Mouse (Mus musculus) gastrocnemius, postnatal 10 days (tissue): ENCODE data around the gene Spns3. TPM values are rescaled to one million over a fixed set of nuclear protein-coding genes. Genes with fewer than 3 reads are reported as not detected.

Experiments
- DNase-seq: peaks from one replicate; pipeline ENCODE4 v3.0.0; 2021; ENCODE audit warnings: mixed read lengths
- total RNA-seq, 2 experiments: library from RNA; stranded (reverse); gene quantifications; 2 replicates each; pipeline ENCODE4 v1.2.3; 2021

Spns3 gene
- total RNA-seq, 2 experiments from 2014 or later: 0.21 to 0.63 TPM

DNA sequence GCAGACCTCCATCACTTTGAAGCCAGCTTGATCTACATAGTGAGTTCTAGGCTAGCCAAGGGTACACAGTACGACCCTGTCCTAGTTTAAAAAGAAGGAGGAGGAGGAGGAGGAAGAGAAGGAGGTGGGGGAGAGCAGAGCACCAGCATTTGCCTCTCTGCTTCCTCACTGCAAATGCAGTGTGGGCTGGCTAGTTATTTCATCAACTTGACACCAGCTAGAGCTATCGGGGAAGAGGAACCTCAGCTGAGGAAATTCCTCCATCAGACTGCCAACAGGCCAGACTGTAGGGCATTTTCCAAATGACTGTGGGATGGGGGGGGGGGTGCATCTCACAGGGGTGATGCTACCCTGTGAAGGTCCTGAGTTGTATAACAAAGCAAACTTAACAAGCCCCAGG is 31.9 kb downstream of the Spns3 start:
- DNase-seq: no peak

GRCm38 (mm10) chr11:72514967-72515366 is 35.3 kb downstream of the Spns3 start:
- DNase-seq: no peak

DNA sequence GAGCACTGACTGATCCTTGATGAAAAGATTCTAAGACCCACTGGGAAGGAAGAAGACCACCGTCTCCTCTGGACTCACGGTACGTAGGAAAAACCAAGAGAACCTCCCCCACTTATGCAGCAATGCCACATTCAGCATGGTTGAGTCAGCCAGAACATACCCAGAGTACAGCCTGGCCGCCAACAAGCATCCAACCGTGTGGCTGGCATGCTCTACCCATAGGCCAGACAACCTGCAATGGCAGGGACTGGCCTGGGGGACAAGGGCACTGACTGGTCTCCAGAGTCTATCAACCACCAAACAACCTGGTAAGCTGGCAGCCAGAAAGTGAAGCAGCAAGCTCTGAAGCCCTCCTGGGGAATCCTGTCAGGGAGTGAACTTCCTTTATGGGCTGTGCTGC is 41.7 kb downstream of the Spns3 start:
- no peak for DNase-seq

- no peak for DNase-seq
Measured at GRCm38 (mm10) chr11:72507651-72508050, 42.7 kb downstream of the Spns3 start.

DNA sequence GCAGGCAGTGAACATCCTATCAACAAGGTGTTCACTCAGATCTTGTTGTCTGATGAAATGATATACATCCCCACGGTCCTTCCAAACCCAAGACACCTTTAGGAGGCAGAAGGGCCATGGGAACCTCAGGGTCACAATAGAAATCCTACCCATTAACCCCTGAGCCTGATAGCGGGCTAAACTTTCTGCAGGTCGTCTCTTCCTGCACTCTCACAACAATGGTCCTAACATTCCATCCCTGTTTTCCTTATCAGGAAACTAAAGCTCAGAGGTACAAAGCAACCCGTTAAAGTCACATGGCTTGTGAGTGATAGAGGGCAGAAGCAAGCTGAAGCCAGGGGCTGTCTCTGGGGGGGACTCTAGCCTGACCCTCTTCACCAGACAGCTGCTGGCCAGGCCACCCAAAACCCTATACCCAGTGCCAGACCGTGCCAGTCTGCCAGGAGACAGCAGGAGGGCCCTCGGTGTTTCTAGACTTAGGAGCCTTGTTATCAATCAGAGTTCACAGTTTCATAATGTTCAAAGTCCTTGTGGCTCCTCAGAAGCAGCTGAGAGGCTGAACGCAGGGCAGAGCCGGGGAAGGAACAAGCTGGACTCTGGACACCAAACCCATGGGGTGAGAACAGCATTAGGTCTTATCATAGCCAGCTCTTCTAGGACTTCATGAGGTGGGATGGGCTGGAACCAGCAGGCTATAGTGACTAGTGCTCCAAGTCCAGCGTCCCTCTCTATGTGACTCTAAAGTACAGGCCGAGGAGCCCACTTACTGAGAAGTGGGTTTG is 46.1 kb downstream of the Spns3 start:
- DNase-seq: no peak

DNA sequence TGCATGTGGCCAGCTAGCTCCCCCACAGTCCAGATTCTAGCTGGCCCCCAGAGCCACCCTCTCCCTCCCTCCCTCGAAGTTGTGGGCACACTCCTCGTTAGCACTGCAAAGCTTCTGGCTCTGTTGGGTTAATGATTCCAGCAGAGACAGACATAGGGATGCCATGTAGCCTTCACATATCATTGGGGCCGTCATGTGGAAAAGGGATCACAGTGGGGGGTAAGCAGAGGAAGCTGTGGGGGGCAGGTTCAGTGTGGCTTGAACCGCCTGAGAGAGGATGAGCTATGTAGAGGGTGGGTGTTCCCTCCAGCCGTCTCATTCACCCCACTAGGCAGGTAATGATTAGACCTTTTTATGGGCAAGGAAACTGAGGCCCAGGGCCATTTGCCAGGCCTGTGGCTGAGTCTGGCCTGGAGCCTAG is 46.8 kb downstream of the Spns3 start:
- no peak for DNase-seq

- no peak for DNase-seq
Measured at GRCm38 (mm10) chr11:72502236-72502635, 48.1 kb downstream of the Spns3 start.

GRCm38 (mm10) chr11:72501426-72502002 is 48.8 kb downstream of the Spns3 start:
- DNase-seq: no peak

GRCm38 (mm10) chr11:72500139-72500538 is 50.2 kb downstream of the Spns3 start:
- DNase-seq: no peak

GRCm38 (mm10) chr11:72497367-72497766 is 52.9 kb downstream of the Spns3 start:
- no peak for DNase-seq

DNA sequence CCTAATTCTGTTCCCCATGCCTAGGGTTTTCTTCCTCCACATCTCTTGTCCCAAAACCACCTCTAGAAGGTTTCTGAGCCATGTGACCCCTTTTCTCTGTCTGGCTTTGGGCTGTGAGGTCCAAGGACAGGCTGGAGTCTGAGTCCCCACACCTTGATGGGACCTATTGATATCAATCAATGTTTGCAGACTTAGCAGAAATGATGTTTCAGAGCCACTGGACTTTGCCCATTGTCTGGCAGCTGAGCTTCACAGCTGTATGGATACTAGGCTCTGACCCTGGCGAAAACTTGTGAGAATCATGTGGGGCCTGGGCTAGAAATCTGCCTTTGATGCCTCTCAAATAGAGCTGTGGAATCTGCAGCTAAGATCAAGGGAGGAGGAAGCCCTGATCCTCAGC is 53.5 kb downstream of the Spns3 start:
- no peak for DNase-seq

DNA sequence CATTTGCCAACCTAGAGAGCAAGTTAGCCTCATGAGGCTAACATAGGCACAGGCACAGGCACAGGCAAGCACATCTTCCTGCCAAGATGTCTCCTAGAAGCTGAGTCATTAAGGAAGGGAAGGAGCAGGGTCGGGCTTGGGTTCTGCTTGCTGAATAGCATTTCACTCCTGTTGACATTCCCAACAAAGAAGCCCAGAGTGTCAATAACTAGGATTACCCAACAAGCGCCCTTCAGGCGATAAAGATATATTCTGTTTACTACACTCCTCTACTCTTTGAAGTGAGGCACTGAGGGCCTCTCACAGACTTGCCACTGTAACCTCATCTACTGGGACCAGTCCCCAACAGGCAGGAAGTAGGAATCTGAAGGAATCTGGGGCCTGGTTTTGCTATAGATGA is 54.2 kb downstream of the Spns3 start:
- DNase-seq: no peak

GRCm38 (mm10) chr11:72494046-72494988 is 56.0 kb downstream of the Spns3 start:
- DNase-seq: no peak

DNA sequence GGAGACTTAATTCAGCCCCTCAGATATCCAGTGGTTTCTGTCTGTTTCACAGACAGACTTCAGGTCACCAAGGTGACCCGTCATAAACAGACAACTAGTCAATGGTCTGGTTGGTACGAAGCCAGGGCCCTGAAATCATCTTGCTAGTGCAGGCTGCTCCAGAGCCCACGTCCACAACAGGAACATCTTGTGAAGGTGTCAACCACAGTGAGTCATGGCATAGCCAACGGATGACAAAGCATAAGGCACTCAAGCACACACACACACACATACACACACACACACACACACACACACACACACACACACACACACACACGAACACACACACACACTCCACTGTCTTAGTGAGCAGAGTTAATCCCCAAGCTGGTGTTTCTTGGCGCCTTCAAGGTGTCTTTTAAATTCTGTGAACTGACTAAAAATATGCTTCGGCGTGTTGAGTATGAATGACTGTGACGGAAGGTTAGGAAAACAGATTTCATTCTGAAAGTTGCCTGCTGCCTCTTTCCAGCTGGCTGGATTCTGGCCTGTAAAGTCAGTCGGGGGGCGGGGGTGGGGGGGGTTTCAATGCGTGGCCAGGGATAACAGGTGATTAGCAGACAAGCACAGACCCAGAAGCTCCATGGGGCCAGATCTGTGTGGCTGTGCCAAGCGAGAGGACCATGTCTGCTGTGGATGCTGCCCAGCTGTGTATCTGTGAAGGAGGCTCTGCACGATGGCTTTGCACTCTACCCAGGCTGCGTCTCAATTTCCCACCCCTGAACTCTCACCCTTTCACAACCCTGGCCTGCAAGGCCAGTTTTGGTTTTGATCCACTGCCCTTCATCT is 59.0 kb downstream of the Spns3 start:
- DNase-seq: no peak

DNA sequence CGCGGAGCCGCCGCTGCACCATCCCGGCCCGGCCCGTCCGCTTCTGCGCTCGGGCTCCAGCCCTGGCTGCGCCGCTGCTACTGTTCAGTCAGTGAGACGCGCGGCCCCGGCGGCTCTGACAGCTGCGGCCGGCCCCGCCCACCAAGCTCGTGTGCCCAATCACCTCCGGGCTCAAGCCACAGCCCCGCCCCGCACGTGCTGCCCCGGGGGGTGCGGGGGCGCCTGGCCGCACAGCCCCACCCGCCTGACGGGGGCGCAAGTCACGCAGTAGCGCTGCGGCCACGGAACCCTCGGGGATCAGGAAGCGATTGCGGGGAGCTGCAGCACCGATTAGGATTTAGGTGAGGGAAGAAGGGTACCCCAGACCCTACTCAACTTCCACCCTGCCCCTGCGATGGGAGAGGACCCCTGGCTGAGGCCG is 60.4 kb downstream of the Spns3 start, which contains the start of gene Spns2:
Gene Spns2, minus strand, starts transcription at position 24 of the 421 bp plus-strand sequence.
- peak; percentile 91 for DNase-seq

GRCm38 (mm10) chr11:72489397-72489796 is 60.9 kb downstream of the Spns3 start:
- peak; percentile 36 for DNase-seq

DNA sequence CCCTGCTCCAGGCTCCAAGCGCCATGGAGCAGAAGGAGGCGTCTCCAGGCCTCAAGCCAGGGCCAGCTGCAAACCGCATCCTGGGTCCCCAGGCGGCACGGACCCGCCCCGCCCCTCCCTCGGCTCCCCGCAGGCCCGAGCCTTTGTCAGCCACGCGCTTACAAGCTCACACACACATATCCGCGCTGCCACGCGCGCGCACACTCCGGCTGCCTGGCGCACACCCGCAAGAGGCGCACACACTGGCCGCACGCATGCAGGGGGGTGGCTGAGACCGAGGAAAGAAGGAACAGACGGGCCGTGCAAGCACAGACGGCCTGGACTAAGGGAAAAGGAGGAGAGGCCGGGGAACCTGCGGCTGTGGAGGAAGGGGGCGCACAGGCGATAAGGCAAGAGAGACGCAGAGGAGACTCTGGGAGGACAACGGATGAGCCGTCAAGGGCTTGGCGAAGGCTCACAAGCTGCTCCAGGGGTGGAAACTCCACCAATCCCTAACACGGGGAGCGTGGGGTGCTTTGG is 61.5 kb downstream of the Spns3 start:
- DNase-seq: peak; percentile 29

GRCm38 (mm10) chr11:72487739-72488138 is 62.6 kb downstream of the Spns3 start:
- DNase-seq: no peak

DNA sequence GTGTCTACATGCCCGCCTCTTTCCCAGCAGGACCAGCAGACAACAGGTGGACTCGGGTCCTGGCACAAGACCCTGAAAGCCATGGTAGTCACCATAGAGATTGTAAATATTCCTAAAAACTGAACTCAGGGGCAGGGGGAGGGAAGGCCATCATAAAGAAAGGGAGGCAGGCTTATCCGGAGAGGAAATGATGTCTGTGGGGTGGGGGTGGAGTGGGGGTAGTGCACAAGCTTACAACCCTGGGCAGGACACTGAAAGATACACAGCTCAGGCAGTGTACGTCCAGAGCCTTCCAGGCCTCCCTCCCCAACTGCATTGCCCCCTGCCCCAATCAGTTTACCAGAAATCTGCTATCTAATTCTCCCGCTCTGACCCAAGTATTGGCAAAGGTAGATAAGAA is 63.1 kb downstream of the Spns3 start:
- no peak for DNase-seq

- no peak for DNase-seq
Measured at GRCm38 (mm10) chr11:72485960-72486359, 64.3 kb downstream of the Spns3 start.

GRCm38 (mm10) chr11:72485157-72485556 is 65.1 kb downstream of the Spns3 start:
- no peak for DNase-seq

DNA sequence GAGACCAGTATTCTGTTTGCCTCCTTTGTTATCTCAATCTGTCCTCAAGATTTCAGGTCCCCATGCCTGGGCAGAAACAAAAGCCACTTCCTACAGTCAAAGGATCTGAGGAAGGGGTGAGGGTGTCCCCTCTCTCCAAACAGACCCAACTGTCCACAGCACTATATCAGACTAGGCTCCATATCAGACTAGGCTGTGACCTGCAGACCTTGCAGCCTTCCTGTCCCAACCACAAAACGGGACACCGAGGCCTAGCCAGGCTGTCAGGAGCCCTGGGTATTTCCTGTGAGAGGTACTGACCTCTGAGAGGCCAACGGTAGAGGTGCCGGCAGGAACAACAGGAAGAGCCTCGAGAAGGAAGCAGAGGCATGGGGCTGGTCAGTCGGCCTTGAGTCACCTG is 65.8 kb downstream of the Spns3 start:
- DNase-seq: no peak
